Mouse (Mus musculus) intestine, embryonic 16.5 days (tissue): ENCODE data around the gene Ms4a7. TPM values are rescaled to one million over a fixed set of nuclear protein-coding genes. Genes with fewer than 3 reads are reported as not detected.

Experiments used
- ATAC-seq: fragments of 200-750 bp; cut with Nextera tagmentation; 2 replicates; pipeline ENCODE4 v1.8.0; 2017; ENCODE audit warnings: moderate TSS enrichment, moderate library complexity
- H3K27ac ChIP-seq: fragments of 300-500 bp; sonication (generic); 2 replicates; pipeline ENCODE4 v1.5.1; 2014; ENCODE audit warnings: mild to moderate bottlenecking, low read length
- H3K27me3 ChIP-seq: fragments of 300-500 bp; sonication (generic); replicated peaks from 2 replicates; pipeline ENCODE4 v1.6.1; 2014; ENCODE audit warnings: low read length, control low read depth, mixed read lengths; ENCODE audit not compliant: control insufficient read depth, insufficient read depth
- H3K36me3 ChIP-seq: fragments of 300-500 bp; sonication (generic); 2 replicates; pipeline ENCODE4 v1.6.1; 2014; ENCODE audit warnings: low read length, control low read depth; ENCODE audit not compliant: control insufficient read depth, insufficient read depth
- H3K4me1 ChIP-seq: fragments of 300-500 bp; sonication (generic); 2 replicates; pipeline ENCODE4 v1.6.1; 2014; ENCODE audit warnings: low read length, control low read depth, mixed read lengths; ENCODE audit not compliant: control insufficient read depth, insufficient read depth
- H3K4me2 ChIP-seq: fragments of 300-500 bp; sonication (generic); 2 replicates; pipeline ENCODE4 v1.6.1; 2014; ENCODE audit warnings: low read depth, low read length, control low read depth
- H3K4me3 ChIP-seq: fragments of 300-500 bp; sonication (generic); 2 replicates; pipeline ENCODE4 v1.5.1; 2014; ENCODE audit warnings: mild to moderate bottlenecking, low read length
- H3K9ac ChIP-seq: fragments of 300-500 bp; sonication (generic); 2 replicates; pipeline ENCODE4 v1.6.1; 2014; ENCODE audit warnings: low read depth, low read length
- H3K9me3 ChIP-seq: fragments of 300-500 bp; sonication (generic); 2 replicates; pipeline ENCODE4 v1.6.1; 2016; ENCODE audit warnings: low read length, control low read depth; ENCODE audit not compliant: control insufficient read depth
- WGBS: fragments of 180-500 bp; shearing (Covaris S2); extraction: QIAGEN DNeasy Blood & Tissue Kit; methylation state at CpG from one replicate; pipeline ENCODE4 v1.1.7; 2014; 5-methylcytosine and 5-hydroxymethylcytosine counted together
- polyA plus RNA-seq: library from polyadenylated mRNA; unstranded; fragments of >200 nt; fragmentation: Nextera tagmentation; extraction: Ambion mirVana; gene quantifications from 2 replicates; pipeline ENCODE4 v1.2.1, GENCODE M21; 2015

Ms4a7 gene
- polyA plus RNA-seq, 1 experiment from 2014 or later, result 3.9 TPM

GRCm38 (mm10) chr19:11283773-11284172 is 52.2 kb downstream of the Ms4a7 start, which contains the start of gene Ms4a5:
TSS of gene Ms4a5 (minus strand) at chr19:11283873.
- no peak within 1 kb of the TSS for H3K4me3 ChIP-seq
- H3K27ac ChIP-seq, result no peak within 1 kb of the TSS
- no peaks in the 10 kb centered on the region for H3K9me3 ChIP-seq
- H3K27me3 ChIP-seq, result no peaks in the 10 kb centered on the region
- no peak within 1 kb of the TSS for H3K4me2 ChIP-seq
- ATAC-seq, result no peak
- H3K36me3 ChIP-seq, result no peaks in the 10 kb centered on the region
- H3K4me1 ChIP-seq, result no peaks in the 10 kb centered on the region
- no peak within 1 kb of the TSS for H3K9ac ChIP-seq
- WGBS, result 87% methylated on average over 2 of the region's 2 CpGs

DNA sequence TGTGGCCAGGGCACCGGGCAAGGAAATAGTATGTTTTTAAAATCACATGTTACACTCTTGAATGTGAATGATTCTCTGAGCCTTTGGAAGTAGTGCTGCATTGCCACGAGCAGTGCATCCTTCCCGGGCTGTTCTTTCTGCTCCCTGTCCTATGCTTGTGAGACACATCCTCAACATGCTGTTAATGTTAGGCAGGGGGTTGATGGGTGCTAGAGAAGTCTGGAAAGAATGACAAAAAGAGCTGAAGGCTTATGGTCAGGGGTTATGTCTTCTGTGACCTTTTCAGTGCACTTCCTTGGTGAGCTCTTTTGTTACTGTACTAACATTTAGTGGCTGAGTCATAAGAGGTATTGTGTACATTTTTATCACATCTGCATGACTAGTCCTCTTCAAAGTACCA is 55.7 kb downstream of the Ms4a7 start:
- Histone ChIP-seq H3K4me1 (peaks cover 2% of the 10 kb centered on the region; the same call in 1 of the 2 replicates), H3K27ac (no peak overlapping the region), H3K4me2 (no peak overlapping the region), H3K4me3 (no peak overlapping the region), H3K36me3 (no peaks in the 10 kb centered on the region), H3K27me3 (no peaks in the 10 kb centered on the region), H3K9me3 (no peaks in the 10 kb centered on the region), H3K9ac (no peak overlapping the region)
- no peak for ATAC-seq
- 75% methylated on average over 3 of the region's 3 CpGs for WGBS

GRCm38 (mm10) chr19:11276431-11276830 is 59.5 kb downstream of the Ms4a7 start:
- Histone ChIP-seq H3K36me3 (no peaks in the 10 kb centered on the region), H3K9me3 (no peaks in the 10 kb centered on the region), H3K27ac (peak overlapping the region; percentile 14; the same call in 1 of the 2 replicates), H3K9ac (no peak overlapping the region), H3K4me1 (peaks cover 2% of the 10 kb centered on the region; the same call in 1 of the 2 replicates), H3K4me3 (no peak overlapping the region), H3K27me3 (no peaks in the 10 kb centered on the region), H3K4me2 (no peak overlapping the region)
- WGBS, result 15% methylated on average over 5 of the region's 5 CpGs
- ATAC-seq, result peak; percentile 75

Other genes starting within 250 kb of the Ms4a7 start
- gene 1700017D01Rik, start 205.3 kb downstream of the Ms4a7 start, polyA plus RNA-seq, result not detected in 2 replicates
- not detected in 2 replicates for gene 1700025F22Rik, start 170.8 kb downstream of the Ms4a7 start, polyA plus RNA-seq
- not detected in 2 replicates for gene Ms4a13, start 139.4 kb downstream of the Ms4a7 start, polyA plus RNA-seq
- gene Ms4a12, start 103.7 kb downstream of the Ms4a7 start, polyA plus RNA-seq, result 0.37 and 0.38 TPM in 2 replicates
- 0.07 TPM in 1 of 2 replicates, not detected in the other for gene Ms4a1, start 69.9 kb downstream of the Ms4a7 start, polyA plus RNA-seq
- gene Ms4a5, start 52.3 kb downstream of the Ms4a7 start, polyA plus RNA-seq, result not detected in 2 replicates
- gene Ms4a14, start 21.7 kb downstream of the Ms4a7 start, polyA plus RNA-seq, result 0.02 TPM in 1 of 2 replicates, not detected in the other
- gene Ms4a4a, start 39.4 kb upstream of the Ms4a7 start, polyA plus RNA-seq, result 7.2 and 9.6 TPM in 2 replicates
- gene Ms4a4c, start 68.6 kb upstream of the Ms4a7 start, polyA plus RNA-seq, result 1.5 and 1.6 TPM in 2 replicates
- 0.50 and 0.72 TPM in 2 replicates for gene Ms4a4b, start 107.4 kb upstream of the Ms4a7 start, polyA plus RNA-seq
- 9.5 and 10.3 TPM in 2 replicates for gene Ms4a6c, start 133.2 kb upstream of the Ms4a7 start, polyA plus RNA-seq
- not detected in 2 replicates for gene Gm8369, start 149.8 kb upstream of the Ms4a7 start, polyA plus RNA-seq
- gene Ms4a6b, start 180.4 kb upstream of the Ms4a7 start, polyA plus RNA-seq, result 6.3 and 8.1 TPM in 2 replicates
- gene Ms4a4d, start 200.7 kb upstream of the Ms4a7 start, polyA plus RNA-seq, result 4.0 and 4.3 TPM in 2 replicates